Mouse (Mus musculus): ENCODE results near the gene Ldlrap1.

- TF ChIP-seq POLR2A (IDR thresholded peaks at IDR 0.05; ENCODE audit: control insufficient read depth, extremely low read depth, insufficient read depth, low read length, poor library complexity) (no peak), CTCF (IDR thresholded peaks at IDR 0.05; ENCODE audit: borderline replicate concordance, control insufficient read depth, extremely low read depth, insufficient read depth, low read length, poor library complexity) (no peak)
Measured at GRCm38 (mm10) chr4:134769891-134770290, 2.1 kb upstream of the Ldlrap1 start.
